Mouse (Mus musculus): ENCODE data around the gene Lysmd1. TPM values are rescaled to one million over a fixed set of nuclear protein-coding genes. Genes with fewer than 3 reads are reported as not detected.

Lysmd1 gene
- total RNA-seq, 1 experiment = 5.1 TPM

- Histone ChIP-seq H3K27ac (ENCODE audit: insufficient read depth, low read depth, low read length, poor library complexity, severe bottlenecking) (no peak overlapping the region), H3K4me1 (ENCODE audit: control insufficient read depth in 2 of 2, insufficient read depth in 2 of 2, low read length in 2 of 2, poor library complexity in 1 of 2) (peaks cover 2 to 4% of the 10 kb centered on the region in 2 experiments; a peak in 3 of 4 replicates), H3K9ac (ENCODE audit: insufficient read depth, low read depth, low read length, poor library complexity, severe bottlenecking) (no peak overlapping the region), H3K4me3 (ENCODE audit: insufficient read depth in 1 of 2, low read depth in 1 of 2, low read length in 2 of 2, poor library complexity in 1 of 2, severe bottlenecking in 1 of 2) (no peak overlapping the region), H3K36me3 (ENCODE audit: control insufficient read depth, insufficient read depth, low read length, poor library complexity, severe bottlenecking) (no peaks in the 10 kb centered on the region; the same call in 1 of the 2 replicates), H3K9me3 (ENCODE audit: control insufficient read depth, insufficient read depth, low read depth, low read length) (no peaks in the 10 kb centered on the region)
- no peak for TF ChIP-seq ZC3H11A (IDR thresholded peaks at IDR 0.05; ENCODE audit: borderline replicate concordance, low read depth, low read length)
- in situ Hi-C loops (cut with MboI; ENCODE audit: low sequenced_read_pairs in 2 of 2, unreplicated experiment in 2 of 2) = no loop called here
- DNase-seq (ENCODE audit: low read depth, low spot score) = no peak
Measured at GRCm38 (mm10) chr3:95178948-95179347, 45.1 kb downstream of the Lysmd1 start.

- Histone ChIP-seq H3K9ac (ENCODE audit: insufficient read depth, low read depth, low read length, poor library complexity, severe bottlenecking) (no peak overlapping the region), H3K4me1 (ENCODE audit: control insufficient read depth in 2 of 2, insufficient read depth in 2 of 2, low read length in 2 of 2, poor library complexity in 1 of 2) (peaks cover 2 to 4% of the 10 kb centered on the region in 2 experiments; a peak in 3 of 4 replicates), H3K4me3 (ENCODE audit: insufficient read depth in 1 of 2, low read depth in 1 of 2, low read length in 2 of 2, poor library complexity in 1 of 2, severe bottlenecking in 1 of 2) (no peak overlapping the region), H3K27ac (ENCODE audit: insufficient read depth, low read depth, low read length, poor library complexity, severe bottlenecking) (no peak overlapping the region), H3K9me3 (ENCODE audit: control insufficient read depth, insufficient read depth, low read depth, low read length) (no peaks in the 10 kb centered on the region), H3K36me3 (ENCODE audit: control insufficient read depth, insufficient read depth, low read length, poor library complexity, severe bottlenecking) (peaks cover 3% of the 10 kb centered on the region; the same call in 1 of the 2 replicates)
- no peak for TF ChIP-seq ZNF384 (IDR thresholded peaks at IDR 0.05; ENCODE audit: low read depth, low read length)
- TF ChIP-seq CHD2 (IDR thresholded peaks at IDR 0.05; ENCODE audit: low read depth, low read length) = no peak
- no peak for TF ChIP-seq ZC3H11A (IDR thresholded peaks at IDR 0.05; ENCODE audit: borderline replicate concordance, low read depth, low read length)
- TF ChIP-seq HCFC1 (IDR thresholded peaks at IDR 0.05; ENCODE audit: borderline replicate concordance, insufficient read depth, low read length) = no peak
- no peak for TF ChIP-seq MAFK (IDR thresholded peaks at IDR 0.05; ENCODE audit: insufficient read depth, low read depth, low read length)
- no peak for DNase-seq (ENCODE audit: low read depth, low spot score)
- in situ Hi-C loops (cut with MboI; ENCODE audit: low sequenced_read_pairs in 2 of 2, unreplicated experiment in 2 of 2) = no loop called here
Measured at GRCm38 (mm10) chr3:95179890-95180289, 46.0 kb downstream of the Lysmd1 start.

- Histone ChIP-seq H3K27ac (ENCODE audit: insufficient read depth, low read depth, low read length, poor library complexity, severe bottlenecking) (no peak overlapping the region), H3K36me3 (ENCODE audit: control insufficient read depth, insufficient read depth, low read length, poor library complexity, severe bottlenecking) (peaks cover 10% of the 10 kb centered on the region; the same call in 1 of the 2 replicates), H3K4me3 (ENCODE audit: insufficient read depth in 1 of 2, low read depth in 1 of 2, low read length in 2 of 2, poor library complexity in 1 of 2, severe bottlenecking in 1 of 2) (no peak overlapping the region), H3K9me3 (ENCODE audit: control insufficient read depth, insufficient read depth, low read depth, low read length) (no peaks in the 10 kb centered on the region), H3K4me1 (ENCODE audit: control insufficient read depth in 2 of 2, insufficient read depth in 2 of 2, low read length in 2 of 2, poor library complexity in 1 of 2) (peaks cover 2 to 4% of the 10 kb centered on the region in 2 experiments; a peak in 3 of 4 replicates), H3K9ac (ENCODE audit: insufficient read depth, low read depth, low read length, poor library complexity, severe bottlenecking) (no peak overlapping the region)
- in situ Hi-C loops (cut with MboI; ENCODE audit: low sequenced_read_pairs in 2 of 2, unreplicated experiment in 2 of 2) = no loop called here
- no peak for DNase-seq (ENCODE audit: low read depth, low spot score)
- TF ChIP-seq ZC3H11A (IDR thresholded peaks at IDR 0.05; ENCODE audit: borderline replicate concordance, low read depth, low read length) (no peak), HCFC1 (IDR thresholded peaks at IDR 0.05; ENCODE audit: borderline replicate concordance, insufficient read depth, low read length) (no peak), ZNF384 (IDR thresholded peaks at IDR 0.05; ENCODE audit: low read depth, low read length) (no peak), MAFK (IDR thresholded peaks at IDR 0.05; ENCODE audit: insufficient read depth, low read depth, low read length) (no peak), CHD2 (IDR thresholded peaks at IDR 0.05; ENCODE audit: low read depth, low read length) (no peak)
Measured at GRCm38 (mm10) chr3:95181841-95182240, 48.0 kb downstream of the Lysmd1 start.

- Histone ChIP-seq H3K4me3 (ENCODE audit: insufficient read depth in 1 of 2, low read depth in 1 of 2, low read length in 2 of 2, poor library complexity in 1 of 2, severe bottlenecking in 1 of 2) (no peak overlapping the region), H3K27ac (ENCODE audit: insufficient read depth, low read depth, low read length, poor library complexity, severe bottlenecking) (no peak overlapping the region), H3K36me3 (ENCODE audit: control insufficient read depth, insufficient read depth, low read length, poor library complexity, severe bottlenecking) (peaks cover 30% of the 10 kb centered on the region), H3K4me1 (ENCODE audit: control insufficient read depth in 2 of 2, insufficient read depth in 2 of 2, low read length in 2 of 2, poor library complexity in 1 of 2) (no peaks in the 10 kb centered on the region), H3K9me3 (ENCODE audit: control insufficient read depth, insufficient read depth, low read depth, low read length) (no peaks in the 10 kb centered on the region), H3K9ac (ENCODE audit: insufficient read depth, low read depth, low read length, poor library complexity, severe bottlenecking) (no peak overlapping the region)
- in situ Hi-C loops (cut with MboI; ENCODE audit: low sequenced_read_pairs in 2 of 2, unreplicated experiment in 2 of 2) = no loop called here
- TF ChIP-seq CHD2 (IDR thresholded peaks at IDR 0.05; ENCODE audit: low read depth, low read length) = no peak
- no peak for TF ChIP-seq HCFC1 (IDR thresholded peaks at IDR 0.05; ENCODE audit: borderline replicate concordance, insufficient read depth, low read length)
- no peak for TF ChIP-seq ZC3H11A (IDR thresholded peaks at IDR 0.05; ENCODE audit: borderline replicate concordance, low read depth, low read length)
- TF ChIP-seq MAFK (IDR thresholded peaks at IDR 0.05; ENCODE audit: insufficient read depth, low read depth, low read length) = no peak
- TF ChIP-seq ZNF384 (IDR thresholded peaks at IDR 0.05; ENCODE audit: low read depth, low read length) = no peak
- DNase-seq (ENCODE audit: low read depth, low spot score) = no peak
Measured at GRCm38 (mm10) chr3:95184796-95185577, 51.1 kb downstream of the Lysmd1 start.
